Mouse (Mus musculus) hindbrain, embryonic 13.5 days (tissue): ENCODE data around the gene Lgi2. TPM values are rescaled to one million over a fixed set of nuclear protein-coding genes. Genes with fewer than 3 reads are reported as not detected.

Source experiments
- ATAC-seq: fragments of 200-750 bp; cut with Nextera tagmentation; 2 replicates; pipeline ENCODE4 v1.8.0; 2017; ENCODE audit warnings: moderate TSS enrichment; ENCODE audit not compliant: low FRiP score
- H3K27ac ChIP-seq: fragments of 300-500 bp; sonication (generic); 2 replicates; pipeline ENCODE4 v1.5.1; 2015; ENCODE audit warnings: inconsistent platforms, mild to moderate bottlenecking, moderate library complexity
- H3K27me3 ChIP-seq: fragments of 300-500 bp; sonication (generic); 2 replicates; pipeline ENCODE4 v1.6.1; 2015; ENCODE audit warnings: mild to moderate bottlenecking, inconsistent platforms
- H3K36me3 ChIP-seq: fragments of 300-500 bp; sonication (generic); 2 replicates; pipeline ENCODE4 v1.6.1; 2015; ENCODE audit warnings: mild to moderate bottlenecking, inconsistent platforms
- H3K4me1 ChIP-seq: fragments of 300-500 bp; sonication (generic); replicated peaks from 2 replicates; pipeline ENCODE4 v1.6.1; 2015; ENCODE audit warnings: inconsistent platforms
- H3K4me2 ChIP-seq: fragments of 300-500 bp; sonication (generic); 2 replicates; pipeline ENCODE4 v1.6.1; 2015; ENCODE audit warnings: inconsistent platforms, mild to moderate bottlenecking, moderate library complexity
- H3K4me3 ChIP-seq: fragments of 300-500 bp; sonication (generic); 2 replicates; pipeline ENCODE4 v1.5.1; 2015; ENCODE audit warnings: mild to moderate bottlenecking, inconsistent platforms
- H3K9ac ChIP-seq: fragments of 300-500 bp; sonication (generic); 2 replicates; pipeline ENCODE4 v1.6.1; 2015; ENCODE audit warnings: mild to moderate bottlenecking, inconsistent platforms
- H3K9me3 ChIP-seq: fragments of 300-500 bp; sonication (generic); 2 replicates; pipeline ENCODE4 v1.6.1; 2016; ENCODE audit warnings: inconsistent platforms
- WGBS: fragments of 180-500 bp; shearing (Covaris S2); methylation state at CpG from one replicate; pipeline ENCODE4 v1.1.7; 2015; 5-methylcytosine and 5-hydroxymethylcytosine counted together
- polyA plus RNA-seq: library from polyadenylated mRNA; unstranded; fragments of >200 nt; fragmentation: Nextera tagmentation; extraction: Ambion mirVana; gene quantifications from 2 replicates; pipeline ENCODE4 v1.2.1, GENCODE M21; 2015

Lgi2 gene
- polyA plus RNA-seq, 1 experiment from 2014 or later = 2.7 TPM

DNA sequence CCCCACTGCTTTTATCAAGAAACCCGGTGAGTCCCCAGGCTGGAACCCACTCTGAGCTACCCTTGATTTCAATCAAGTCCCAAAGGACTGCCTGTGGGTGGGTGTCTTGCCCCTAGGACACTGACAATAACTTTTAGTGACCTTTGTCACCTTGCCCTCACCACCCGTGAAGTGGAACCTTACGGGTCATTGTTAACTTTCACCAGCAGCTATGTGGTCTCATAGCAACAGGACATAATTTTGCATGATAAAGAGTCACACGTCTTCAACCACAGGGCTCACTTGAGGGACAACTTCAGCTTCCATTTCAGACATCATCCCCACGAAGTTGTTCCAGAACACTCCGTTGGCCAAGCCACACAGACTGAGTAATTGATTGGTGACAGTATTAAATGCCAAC, 4.5 kb upstream of the Lgi2 start:
- Histone ChIP-seq H3K36me3 (no peaks in the 10 kb centered on the region), H3K4me1 (peaks cover 5% of the 10 kb centered on the region), H3K4me3 (no peak overlapping the region), H3K4me2 (no peak overlapping the region), H3K9me3 (peaks cover 13% of the 10 kb centered on the region), H3K27me3 (0 out of 2 replicates have a peak, but pooled peaks cover 6% of the 10 kb centered on the region), H3K27ac (no peak overlapping the region), H3K9ac (no peak overlapping the region)
- 19% methylated on average over 6 of the region's 6 CpGs for WGBS
- no peak for ATAC-seq

DNA sequence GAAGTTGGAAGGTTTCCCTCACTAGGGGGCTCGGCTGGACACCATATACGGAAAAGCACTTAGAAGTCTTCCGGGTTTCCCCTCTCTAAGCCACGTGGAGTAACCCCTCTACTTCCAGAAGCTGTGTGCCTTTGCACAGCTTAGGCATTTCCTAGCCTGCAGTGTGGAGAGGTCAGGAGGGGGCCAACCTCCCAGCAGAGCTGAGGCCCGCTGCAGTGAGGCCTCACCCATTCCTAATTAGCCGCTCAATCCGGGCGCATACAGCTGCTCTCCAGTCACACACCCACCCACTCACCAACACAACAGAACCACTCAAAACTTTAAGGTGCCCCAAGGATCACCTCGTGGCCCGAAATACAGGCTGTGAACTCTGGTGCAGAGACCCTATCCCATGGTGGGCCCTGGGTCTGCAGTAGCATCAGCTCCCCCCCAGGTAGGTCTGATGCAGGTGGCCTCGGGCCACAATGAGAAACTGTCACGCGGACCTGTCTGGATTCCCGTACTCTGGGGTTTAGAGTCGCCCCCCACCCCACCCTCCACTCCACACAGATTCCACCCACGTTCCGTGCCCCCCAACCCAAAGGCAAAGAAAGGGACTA, 949 bp downstream of the Lgi2 start:
- Histone ChIP-seq H3K27me3 (peaks cover 21% of the 10 kb centered on the region), H3K4me3 (peak overlapping the region; percentile 60), H3K27ac (no peak overlapping the region), H3K9ac (peak overlapping the region; percentile 84), H3K9me3 (0 out of 2 replicates have a peak, but pooled peaks cover 3% of the 10 kb centered on the region), H3K36me3 (no peaks in the 10 kb centered on the region), H3K4me1 (peaks cover 23% of the 10 kb centered on the region), H3K4me2 (peak overlapping the region; percentile 91)
- WGBS = 4% methylated on average over 17 of the region's 17 CpGs
- peak; percentile 53 for ATAC-seq

DNA sequence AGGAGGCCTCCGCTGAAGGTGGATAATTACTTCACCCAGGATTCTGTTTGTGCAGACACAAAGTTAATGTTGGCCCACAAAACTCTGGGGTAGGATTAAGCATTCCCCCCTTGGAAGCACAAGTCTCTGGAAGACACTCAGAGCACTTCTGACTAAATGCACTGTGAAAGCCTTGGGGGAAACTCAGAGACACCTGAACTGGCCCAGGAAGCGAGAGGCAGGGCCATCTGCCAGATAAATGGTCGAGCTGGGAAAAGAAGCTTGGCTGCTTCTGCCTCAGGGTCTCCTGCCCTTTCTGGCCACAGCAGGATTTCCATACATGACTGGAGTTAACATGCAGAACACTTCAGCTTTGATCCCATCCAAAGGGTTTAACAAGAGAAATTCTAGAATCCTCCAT, 1.9 kb downstream of the Lgi2 start:
- Histone ChIP-seq H3K4me1 (peaks cover 23% of the 10 kb centered on the region), H3K9me3 (0 out of 2 replicates have a peak, but pooled peaks cover 3% of the 10 kb centered on the region), H3K27ac (no peak overlapping the region), H3K36me3 (no peaks in the 10 kb centered on the region), H3K27me3 (peaks cover 21% of the 10 kb centered on the region), H3K4me2 (peak overlapping the region; percentile 91; the same call in 1 of the 2 replicates), H3K9ac (no peak overlapping the region), H3K4me3 (no peak overlapping the region)
- ATAC-seq = no peak
- 45% methylated on average over 3 of the region's 3 CpGs for whole genome bisulfite sequencing

DNA sequence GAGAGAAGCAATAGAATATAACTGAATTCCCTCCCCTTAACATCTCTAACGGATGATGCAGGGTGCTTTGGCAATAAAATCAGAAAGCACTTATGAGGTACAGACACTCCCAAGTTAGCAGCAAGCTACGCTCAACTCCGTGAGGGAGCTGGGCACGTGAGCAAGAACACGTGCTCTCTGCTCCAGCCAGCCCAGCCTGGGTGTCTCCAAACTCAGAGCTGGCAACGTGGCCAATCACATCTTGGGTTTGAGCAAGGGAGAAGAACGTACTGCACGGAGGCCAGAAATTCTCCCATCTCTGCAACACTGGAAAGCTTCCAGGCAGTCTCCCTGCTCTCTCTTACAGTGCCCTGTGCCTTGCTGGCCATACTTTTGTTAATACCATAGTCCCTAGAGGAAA, 6.0 kb downstream of the Lgi2 start:
- H3K4me1 ChIP-seq = peaks cover 13% of the 10 kb centered on the region
- no peaks in the 10 kb centered on the region for H3K9me3 ChIP-seq
- no peak overlapping the region for H3K27ac ChIP-seq
- no peak for ATAC-seq
- peaks cover 11% of the 10 kb centered on the region for H3K27me3 ChIP-seq
- H3K9ac ChIP-seq = no peak overlapping the region
- H3K4me3 ChIP-seq = no peak overlapping the region
- no peak overlapping the region for H3K4me2 ChIP-seq
- WGBS = 89% methylated on average over 8 of the region's 8 CpGs
- no peaks in the 10 kb centered on the region for H3K36me3 ChIP-seq

DNA sequence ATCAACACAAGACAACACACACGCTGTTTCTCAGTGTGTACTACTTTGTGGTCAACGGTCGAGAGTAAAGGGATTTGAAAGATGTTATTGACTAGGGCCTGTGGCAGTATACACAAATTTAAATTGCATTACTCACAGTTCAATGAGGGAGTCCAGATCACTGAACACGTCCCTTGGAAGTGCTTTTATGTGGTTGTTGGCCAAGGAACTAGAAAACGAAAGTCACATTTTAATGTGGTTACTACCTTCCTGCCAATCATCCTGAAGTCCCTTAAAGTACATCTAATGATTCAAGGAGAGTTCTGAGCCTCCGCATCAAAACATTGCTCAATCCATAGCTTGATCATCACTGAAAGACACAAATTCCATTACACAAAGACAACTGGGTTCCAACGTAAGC, 10.7 kb downstream of the Lgi2 start:
- Histone ChIP-seq H3K4me2 (no peak overlapping the region), H3K4me3 (no peak overlapping the region), H3K4me1 (peaks cover 10% of the 10 kb centered on the region; the same call in 1 of the 2 replicates), H3K9me3 (no peaks in the 10 kb centered on the region), H3K36me3 (no peaks in the 10 kb centered on the region), H3K27me3 (no peaks in the 10 kb centered on the region), H3K9ac (no peak overlapping the region), H3K27ac (no peak overlapping the region)
- 63% methylated on average over 7 of the region's 7 CpGs for whole genome bisulfite sequencing
- ATAC-seq = no peak

DNA sequence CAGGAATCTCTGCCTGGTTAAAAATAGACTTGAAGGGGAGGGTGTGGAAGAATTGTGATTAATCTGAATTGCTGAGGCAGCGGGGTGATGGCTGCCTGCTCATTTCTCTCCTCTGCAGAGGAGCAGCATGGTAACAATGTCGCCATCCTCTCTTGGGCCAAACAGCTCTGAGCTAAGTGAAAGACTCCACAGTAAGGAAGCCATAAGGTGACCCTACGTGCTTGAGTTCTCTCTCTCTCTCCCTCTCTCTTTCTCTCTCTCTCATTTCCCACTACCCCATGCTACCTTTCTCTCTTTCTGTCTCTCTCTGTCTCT, 15.0 kb downstream of the Lgi2 start:
- Histone ChIP-seq H3K4me2 (0 out of 2 replicates have a peak overlapping the region, but pooled peaks have one; percentile 13), H3K27ac (peak overlapping the region; percentile 67), H3K9me3 (no peaks in the 10 kb centered on the region), H3K4me3 (no peak overlapping the region), H3K9ac (no peak overlapping the region), H3K36me3 (no peaks in the 10 kb centered on the region), H3K27me3 (no peaks in the 10 kb centered on the region), H3K4me1 (peaks cover 10% of the 10 kb centered on the region; the same call in 1 of the 2 replicates)
- whole genome bisulfite sequencing = 35% methylated on average over 3 of the region's 3 CpGs
- ATAC-seq = peak; percentile 38

DNA sequence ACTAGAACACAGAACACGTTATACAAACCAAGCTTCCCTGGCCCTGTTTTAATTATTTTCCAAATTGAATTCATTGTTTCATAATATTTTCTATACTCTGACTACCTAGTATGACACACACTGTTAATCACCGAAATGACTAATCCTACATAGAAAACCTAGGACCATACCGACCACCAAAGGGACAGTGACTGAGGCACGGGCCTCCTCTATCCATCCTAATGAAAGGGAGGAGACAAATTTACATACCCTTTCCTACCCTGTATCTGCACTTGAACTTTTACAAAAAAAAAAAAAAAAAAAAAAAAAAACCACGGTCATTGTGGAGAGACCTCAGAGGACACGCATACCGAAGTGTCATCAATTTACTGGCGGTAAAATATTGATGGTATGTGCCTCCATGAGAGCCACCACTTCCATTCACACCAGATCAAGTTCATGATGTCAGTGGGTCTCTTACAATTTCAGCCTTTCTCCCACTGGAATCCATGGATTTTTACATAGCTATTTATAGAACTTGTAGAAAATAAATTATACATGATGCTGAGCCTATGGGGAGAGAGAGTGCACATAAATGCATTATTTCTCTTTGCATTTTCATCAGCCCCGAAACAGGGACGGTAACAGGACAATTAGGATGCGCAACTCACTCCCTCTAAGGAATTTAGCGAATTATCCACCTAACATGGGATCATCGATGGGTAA, 15.5 kb downstream of the Lgi2 start:
- 65% methylated on average over 13 of the region's 13 CpGs for WGBS
- peak overlapping the region; percentile 67 for H3K27ac ChIP-seq
- ATAC-seq = peak; percentile 46
- H3K4me2 ChIP-seq = 0 out of 2 replicates have a peak overlapping the region, but pooled peaks have one; percentile 13
- H3K36me3 ChIP-seq = no peaks in the 10 kb centered on the region
- H3K9ac ChIP-seq = no peak overlapping the region
- no peaks in the 10 kb centered on the region for H3K27me3 ChIP-seq
- H3K9me3 ChIP-seq = no peaks in the 10 kb centered on the region
- peaks cover 10% of the 10 kb centered on the region; the same call in 1 of the 2 replicates for H3K4me1 ChIP-seq
- no peak overlapping the region for H3K4me3 ChIP-seq

DNA sequence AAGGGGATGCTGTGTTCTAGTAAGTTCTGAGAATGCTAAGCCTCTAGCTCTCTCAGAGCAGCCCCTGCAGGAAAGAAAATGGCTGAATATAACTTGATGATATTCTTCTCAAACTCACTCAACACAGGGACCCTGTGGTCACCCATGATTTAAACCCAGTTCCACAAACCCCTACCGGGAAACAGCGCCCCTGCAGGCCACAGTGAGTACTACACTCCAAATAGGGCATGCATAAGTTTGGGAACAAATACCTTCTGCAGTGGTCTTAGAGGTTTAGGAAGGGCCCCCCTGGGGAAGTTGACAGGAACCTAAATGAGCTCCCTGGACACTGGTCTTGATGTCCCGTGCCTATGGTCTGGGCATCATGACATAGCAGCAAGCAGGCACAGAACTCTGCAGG, 19.3 kb downstream of the Lgi2 start:
- Histone ChIP-seq H3K4me3 (no peak overlapping the region), H3K4me1 (peaks cover 10% of the 10 kb centered on the region; the same call in 1 of the 2 replicates), H3K9ac (no peak overlapping the region), H3K27me3 (no peaks in the 10 kb centered on the region), H3K9me3 (no peaks in the 10 kb centered on the region), H3K36me3 (no peaks in the 10 kb centered on the region), H3K4me2 (no peak overlapping the region), H3K27ac (no peak overlapping the region)
- 50% methylated on average over 3 of the region's 3 CpGs for WGBS
- ATAC-seq = no peak

DNA sequence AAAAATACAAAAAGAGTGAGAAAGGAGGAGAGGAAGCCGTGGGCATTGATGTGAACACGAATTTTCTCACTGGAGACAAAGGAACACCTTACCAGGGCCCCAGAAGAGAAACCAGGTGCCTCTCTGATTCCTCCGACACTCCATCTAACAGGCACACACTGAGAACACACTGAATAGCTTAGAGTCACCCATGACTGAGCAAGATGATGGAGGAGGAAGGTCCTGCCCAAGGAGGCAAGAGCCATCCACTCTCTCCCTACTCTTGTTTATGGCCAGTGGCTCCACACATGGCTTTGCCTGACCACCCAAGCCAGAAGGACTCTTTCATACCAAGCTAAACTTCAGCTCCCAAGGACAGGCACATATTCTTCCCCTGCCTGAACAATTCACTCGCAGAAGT, 22.5 kb downstream of the Lgi2 start:
- no peak overlapping the region for H3K27ac ChIP-seq
- H3K9ac ChIP-seq = no peak overlapping the region
- WGBS = 92% methylated on average over 4 of the region's 4 CpGs
- no peaks in the 10 kb centered on the region for H3K9me3 ChIP-seq
- H3K4me1 ChIP-seq = no peaks in the 10 kb centered on the region
- H3K4me3 ChIP-seq = no peak overlapping the region
- H3K4me2 ChIP-seq = no peak overlapping the region
- no peak for ATAC-seq
- no peaks in the 10 kb centered on the region for H3K36me3 ChIP-seq
- no peaks in the 10 kb centered on the region for H3K27me3 ChIP-seq

DNA sequence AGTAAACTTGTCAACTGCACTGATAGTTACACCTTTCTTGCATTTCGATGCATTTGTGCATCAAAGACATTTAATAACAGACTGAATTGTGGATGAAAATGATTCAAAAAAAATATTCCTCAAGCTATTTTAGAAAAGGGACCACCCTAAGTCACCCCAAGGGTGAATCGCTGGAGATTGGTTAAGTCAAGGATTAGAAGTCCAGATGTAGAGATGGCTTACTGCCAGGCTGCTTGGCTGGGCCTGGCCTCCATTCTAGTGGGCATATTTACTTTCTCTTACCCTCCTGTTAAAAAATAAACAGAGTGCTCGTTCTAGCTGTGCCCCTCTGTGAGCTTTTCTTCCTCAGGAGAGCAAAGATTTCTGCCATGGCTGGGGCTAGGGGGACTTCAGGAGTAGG, 26.1 kb downstream of the Lgi2 start:
- H3K4me1 ChIP-seq = peaks cover 12% of the 10 kb centered on the region; the same call in 1 of the 2 replicates
- ATAC-seq = no peak
- no peak overlapping the region for H3K9ac ChIP-seq
- no peak overlapping the region for H3K27ac ChIP-seq
- no peaks in the 10 kb centered on the region for H3K9me3 ChIP-seq
- H3K36me3 ChIP-seq = no peaks in the 10 kb centered on the region
- WGBS = 81% methylated on average over 3 of the region's 3 CpGs
- H3K4me2 ChIP-seq = no peak overlapping the region
- H3K4me3 ChIP-seq = no peak overlapping the region
- H3K27me3 ChIP-seq = no peaks in the 10 kb centered on the region

DNA sequence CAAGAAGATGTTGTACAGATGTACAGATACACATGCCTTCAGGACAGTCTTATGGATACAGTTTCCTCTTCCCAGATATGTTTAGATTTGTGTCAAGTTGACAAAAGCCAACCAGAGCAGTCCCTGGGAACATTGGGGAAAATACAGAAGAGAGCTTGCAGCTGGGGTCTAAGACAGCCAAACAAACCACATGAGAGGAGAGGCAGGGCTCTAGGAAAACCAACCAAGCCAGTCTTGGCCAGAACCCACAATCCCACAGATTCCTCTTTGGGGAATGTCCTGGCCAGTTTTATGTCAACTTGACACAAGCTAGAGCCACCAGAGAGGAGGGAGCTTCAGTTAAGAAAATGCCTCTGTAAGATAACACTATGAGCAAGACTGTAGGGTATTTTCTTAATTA, 26.8 kb downstream of the Lgi2 start:
- Histone ChIP-seq H3K4me3 (no peak overlapping the region), H3K27ac (no peak overlapping the region), H3K4me1 (peaks cover 12% of the 10 kb centered on the region; the same call in 1 of the 2 replicates), H3K9me3 (no peaks in the 10 kb centered on the region), H3K9ac (no peak overlapping the region), H3K4me2 (no peak overlapping the region), H3K27me3 (no peaks in the 10 kb centered on the region), H3K36me3 (no peaks in the 10 kb centered on the region)
- no peak for ATAC-seq

DNA sequence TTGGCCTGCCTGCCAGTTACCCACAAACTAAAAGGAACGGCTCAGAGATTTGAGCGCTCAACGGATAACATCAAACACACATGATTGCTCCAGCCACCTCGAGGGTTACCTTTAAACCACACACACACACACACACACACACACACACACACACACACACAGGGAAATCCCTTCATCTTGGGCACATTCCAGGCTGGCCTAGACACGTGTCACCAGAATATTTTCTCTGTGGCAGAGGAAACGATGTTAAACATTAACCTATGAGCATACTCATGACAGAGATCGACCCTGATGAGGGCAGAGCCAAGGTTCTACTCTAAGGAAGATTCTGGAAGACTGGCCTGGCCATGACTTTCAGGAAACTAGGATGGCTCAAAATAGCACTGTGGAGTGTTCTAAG, 29.2 kb downstream of the Lgi2 start:
- Histone ChIP-seq H3K4me2 (no peak overlapping the region), H3K27me3 (no peaks in the 10 kb centered on the region), H3K4me3 (no peak overlapping the region), H3K36me3 (no peaks in the 10 kb centered on the region), H3K9me3 (no peaks in the 10 kb centered on the region), H3K4me1 (peaks cover 12% of the 10 kb centered on the region; the same call in 1 of the 2 replicates), H3K9ac (no peak overlapping the region), H3K27ac (no peak overlapping the region)
- no peak for ATAC-seq
- 83% methylated on average over 7 of the region's 7 CpGs for WGBS
